Mouse (Mus musculus) adrenal gland, postnatal 10 days (tissue): ENCODE measurements at regions not wholly inside any gene's neighbourhood (a gene's known extent, or its start where the extent isn't known, plus 50 kb on each side); places are given as distances from the start of the nearest gene placed in this dataset.
A peak's percentile ranks its signal among the peaks of the same experiment; 100 is the strongest.
"Not testable (repeated sequence)": the region's sequence is repeated elsewhere in the genome, so short reads cannot be mapped to it uniquely, and the experiment has no call there.

ENCODE experiments used
- DNase-seq: peaks from one replicate; pipeline ENCODE4 v3.0.0; 2021; ENCODE audit warnings: mixed read lengths

DNA sequence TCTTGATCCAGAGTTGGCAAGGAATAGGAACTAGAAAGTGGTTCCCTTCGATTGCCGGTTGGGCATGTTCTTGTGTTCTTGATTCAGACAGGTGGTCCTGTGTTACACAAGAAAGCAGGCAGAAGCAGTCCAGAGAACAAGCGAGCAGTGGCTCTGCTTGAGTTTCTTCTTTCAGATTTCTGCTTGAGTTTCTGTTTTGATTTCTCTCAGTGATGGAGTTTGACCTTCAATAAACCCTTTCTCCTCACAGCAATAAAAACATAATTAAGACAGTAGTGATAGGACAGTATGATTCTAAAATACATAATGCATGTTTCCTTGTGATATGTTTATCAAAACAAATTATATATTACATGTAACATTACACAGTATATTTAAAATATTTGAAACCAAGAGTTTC, 59.1 kb downstream of the Klf6 start:
- no peak for DNase-seq

DNA sequence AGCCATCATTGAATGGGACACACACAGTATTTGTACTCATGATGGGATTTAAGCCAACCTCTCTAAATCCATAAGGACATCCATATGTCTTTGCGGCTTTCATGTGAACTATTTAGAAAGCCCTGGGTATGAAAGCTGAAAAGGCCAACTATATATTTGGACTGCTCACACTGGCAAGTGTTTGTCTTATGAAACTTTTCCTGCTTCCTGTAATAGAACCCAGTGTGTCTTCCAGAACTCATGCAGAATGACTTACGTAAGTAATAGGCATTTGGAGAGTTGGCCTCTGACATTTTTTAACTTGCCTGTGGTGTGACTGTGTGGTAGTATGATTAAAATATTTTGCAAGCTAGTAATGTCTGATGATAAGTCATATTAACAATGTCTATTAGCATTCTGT, 70.2 kb downstream of the Klf6 start:
- no peak for DNase-seq

DNA sequence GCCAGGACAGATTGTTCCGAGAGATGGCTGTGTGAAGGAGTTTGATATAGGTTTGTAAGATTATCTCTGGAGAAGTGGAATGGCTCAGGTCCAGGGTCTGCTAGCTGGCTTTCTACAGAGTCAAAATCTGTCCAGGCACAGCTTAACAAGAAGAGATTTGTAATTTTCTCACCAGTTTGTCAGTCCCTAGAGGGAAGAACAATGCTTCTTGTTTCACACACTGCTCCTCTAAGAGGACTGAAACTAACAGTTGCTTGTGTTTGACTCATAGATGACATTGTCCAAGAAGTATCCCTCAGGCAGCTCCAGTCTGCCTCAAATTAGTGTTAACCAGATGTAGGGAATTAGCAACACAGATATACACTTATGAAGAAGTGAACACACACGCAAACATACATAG, 76.2 kb downstream of the Klf6 start:
- DNase-seq: no peak

DNA sequence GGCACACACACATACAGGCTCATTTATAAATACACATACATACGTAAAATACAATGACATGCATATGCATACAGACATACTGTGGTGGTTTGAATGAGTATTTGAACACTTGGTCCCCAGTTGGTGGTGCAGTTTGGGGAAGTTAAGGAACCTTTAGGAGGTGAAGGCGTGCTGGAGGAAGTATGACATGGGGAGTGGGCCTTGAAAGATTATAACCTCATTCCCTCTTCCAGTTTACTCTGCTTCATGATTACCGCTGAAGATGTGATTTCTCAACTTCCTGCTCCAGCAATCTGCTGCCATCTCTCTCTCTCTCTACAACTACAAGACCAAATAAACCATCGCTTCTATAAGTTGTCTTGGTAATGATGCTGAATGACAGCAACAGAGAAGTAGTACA, 76.7 kb downstream of the Klf6 start:
- DNase-seq: no peak

DNA sequence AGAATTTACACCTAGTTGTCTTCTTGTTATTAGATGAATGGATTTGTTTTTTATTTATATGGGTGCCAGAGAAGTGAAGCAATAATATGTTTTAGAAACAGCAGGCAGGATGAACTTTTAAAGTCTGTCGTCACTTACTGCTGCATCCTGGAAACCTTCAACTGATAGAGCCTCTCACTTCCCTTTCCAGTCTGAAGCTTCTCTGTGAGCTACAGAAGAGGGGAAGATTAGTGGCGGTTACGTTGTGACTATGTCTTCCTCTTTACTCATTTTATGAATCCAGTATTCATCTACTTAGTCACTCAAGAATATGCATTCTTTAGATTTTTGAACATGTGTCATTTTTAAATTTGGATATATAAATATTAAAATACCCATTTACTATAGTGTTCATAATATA, 78.1 kb downstream of the Klf6 start:
- DNase-seq: no peak

DNA sequence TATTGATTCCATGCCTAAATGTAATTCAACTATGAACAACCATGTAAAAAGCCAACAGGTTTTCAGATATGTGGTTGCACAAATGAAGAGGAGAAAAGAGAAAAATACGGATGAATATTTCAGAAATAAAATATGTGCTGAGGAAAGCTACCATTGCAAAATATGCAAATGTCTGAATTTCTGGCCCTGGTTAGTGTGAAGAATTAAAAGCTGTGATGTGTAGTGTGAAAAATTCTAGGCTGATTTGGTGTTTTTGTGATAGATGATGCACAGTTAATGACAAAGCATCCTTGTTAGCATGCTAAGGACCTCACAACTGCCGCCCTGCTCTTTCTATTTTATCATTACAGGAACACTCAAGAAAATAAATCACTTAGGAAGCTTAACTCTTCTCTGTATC, 91.6 kb downstream of the Klf6 start:
- DNase-seq: no peak

DNA sequence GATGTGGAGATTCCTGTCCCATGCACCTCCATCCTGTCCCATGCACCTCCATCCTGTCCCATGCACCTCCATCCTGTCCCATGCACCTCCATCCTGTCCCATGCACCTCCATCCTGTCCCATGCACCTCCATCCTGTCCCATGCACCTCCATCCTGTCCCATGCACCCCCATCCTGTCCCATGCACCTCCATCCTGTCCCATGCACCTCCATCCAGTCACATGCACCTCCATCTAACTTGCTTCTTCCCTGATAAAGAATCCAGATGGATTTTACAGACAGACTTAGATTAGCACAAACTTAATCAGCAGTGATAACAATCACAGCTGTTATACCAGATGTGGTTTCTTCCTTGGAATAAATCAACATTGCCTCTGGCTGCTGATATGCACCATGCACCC, 93.8 kb downstream of the Klf6 start:
- not testable (repeated sequence) for DNase-seq

DNA sequence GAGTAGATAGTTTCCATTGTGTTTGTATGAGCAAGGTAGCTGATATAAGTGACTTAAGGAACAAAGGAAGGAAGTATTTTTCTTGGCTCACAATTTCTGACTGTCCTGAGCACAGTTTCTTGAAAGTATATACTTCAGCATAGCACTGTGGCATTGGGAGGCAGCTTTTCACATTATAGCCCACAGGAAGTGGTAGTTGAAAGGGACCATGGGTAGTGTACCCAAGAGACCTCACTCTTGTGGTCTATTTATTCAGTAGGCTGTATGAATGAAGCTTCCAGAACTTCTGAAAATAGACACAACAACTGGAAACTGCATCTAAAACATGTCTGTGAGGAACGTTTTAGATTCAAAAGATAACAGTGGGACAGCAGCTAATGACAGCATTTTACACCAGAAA, 94.9 kb downstream of the Klf6 start:
- DNase-seq: no peak

DNA sequence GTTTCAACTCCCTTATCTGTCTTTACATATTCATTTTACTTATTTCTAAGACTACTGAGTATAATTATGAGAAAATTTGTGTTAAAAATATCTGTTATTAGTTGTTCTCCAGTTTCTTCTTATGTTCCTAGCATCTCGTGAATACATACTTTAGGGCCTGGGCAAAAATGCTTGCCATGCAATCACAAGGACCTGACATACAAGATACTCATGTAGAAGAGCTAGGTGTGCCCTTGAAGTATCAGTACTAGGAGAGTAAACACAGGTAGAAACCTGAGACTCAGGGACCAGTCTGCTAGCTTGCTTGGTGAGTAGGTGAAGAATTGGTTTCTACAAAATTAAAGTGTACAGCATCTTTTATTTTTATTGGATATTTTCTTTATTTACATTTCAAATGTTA, 101.7 kb downstream of the Klf6 start:
- DNase-seq: no peak

DNA sequence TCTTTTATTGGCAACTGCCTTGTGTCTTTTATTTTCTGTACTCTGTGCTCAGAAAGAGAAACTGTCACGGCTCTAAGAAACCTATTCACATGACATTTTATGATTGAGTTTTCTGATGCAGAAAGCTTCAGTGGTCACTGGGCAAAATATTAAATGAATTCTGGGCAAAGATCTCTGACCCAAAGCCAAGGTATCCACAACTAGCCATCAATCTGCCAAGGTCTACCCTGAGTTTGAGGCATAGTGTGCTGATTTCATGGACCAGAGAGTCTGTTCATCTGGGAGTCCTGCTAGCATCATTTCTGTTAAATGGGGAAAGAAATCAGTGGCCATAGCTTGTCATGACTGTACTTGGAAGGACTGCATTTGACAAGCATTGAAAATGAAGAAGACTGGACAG, 103.3 kb downstream of the Klf6 start:
- no peak for DNase-seq

DNA sequence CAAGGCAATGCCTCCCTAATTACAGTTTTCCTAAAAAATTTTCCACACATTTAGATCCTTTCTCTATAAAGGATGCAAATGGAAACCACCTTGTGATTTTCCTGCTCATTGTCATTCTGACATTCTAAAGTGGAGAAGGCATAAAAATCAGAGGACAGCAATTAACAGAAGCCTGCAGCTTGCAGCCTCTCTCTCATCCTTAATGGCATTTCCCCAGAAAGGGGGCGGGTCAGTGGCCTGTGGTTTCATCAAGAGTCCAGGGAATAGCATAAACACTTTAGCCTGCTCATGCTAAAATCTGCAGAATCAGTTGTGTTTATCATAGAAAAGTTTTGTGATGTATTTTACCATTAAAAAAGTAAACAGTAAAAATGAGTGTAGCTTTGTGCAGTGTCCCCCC, 117.3 kb downstream of the Klf6 start:
- DNase-seq: peak; percentile 15

DNA sequence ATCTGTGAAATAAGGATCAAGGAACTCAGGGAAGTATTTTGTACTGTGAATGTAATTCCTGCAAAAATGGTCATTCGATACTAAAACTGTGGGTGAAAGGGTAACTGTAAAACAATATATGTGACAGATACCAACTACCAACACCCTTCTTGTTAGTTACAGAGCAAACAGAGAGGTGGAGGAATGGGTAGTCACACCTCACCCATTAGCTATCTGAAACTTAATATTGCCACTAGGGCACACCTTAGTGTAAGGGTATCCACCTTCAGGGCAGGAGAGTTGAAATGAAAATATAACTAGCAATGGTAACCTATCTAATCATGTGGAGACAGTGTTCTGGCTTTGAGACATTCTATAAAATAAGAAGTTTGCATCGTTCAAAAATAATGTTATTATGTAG, 126.2 kb downstream of the Klf6 start:
- no peak for DNase-seq

DNA sequence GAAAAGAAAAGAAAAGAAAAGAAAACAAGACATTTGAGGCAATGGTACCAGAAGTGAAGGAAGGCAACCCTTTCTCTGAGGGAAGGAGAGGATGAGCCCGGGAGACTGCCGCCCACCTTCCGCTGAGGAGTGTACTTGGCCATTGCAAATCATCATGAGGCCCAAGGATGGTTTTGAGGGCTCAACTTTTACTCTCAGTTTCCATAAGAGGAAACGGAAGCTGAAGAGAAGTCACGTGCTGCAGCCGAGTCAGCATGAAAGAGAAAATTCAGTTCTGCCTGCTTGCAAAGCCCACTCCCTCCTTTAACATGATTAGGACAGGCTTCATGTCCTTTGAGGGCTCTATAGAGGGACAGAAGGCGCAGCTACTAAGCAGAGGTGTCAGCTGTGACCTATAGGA, 127.1 kb downstream of the Klf6 start:
- no peak for DNase-seq

DNA sequence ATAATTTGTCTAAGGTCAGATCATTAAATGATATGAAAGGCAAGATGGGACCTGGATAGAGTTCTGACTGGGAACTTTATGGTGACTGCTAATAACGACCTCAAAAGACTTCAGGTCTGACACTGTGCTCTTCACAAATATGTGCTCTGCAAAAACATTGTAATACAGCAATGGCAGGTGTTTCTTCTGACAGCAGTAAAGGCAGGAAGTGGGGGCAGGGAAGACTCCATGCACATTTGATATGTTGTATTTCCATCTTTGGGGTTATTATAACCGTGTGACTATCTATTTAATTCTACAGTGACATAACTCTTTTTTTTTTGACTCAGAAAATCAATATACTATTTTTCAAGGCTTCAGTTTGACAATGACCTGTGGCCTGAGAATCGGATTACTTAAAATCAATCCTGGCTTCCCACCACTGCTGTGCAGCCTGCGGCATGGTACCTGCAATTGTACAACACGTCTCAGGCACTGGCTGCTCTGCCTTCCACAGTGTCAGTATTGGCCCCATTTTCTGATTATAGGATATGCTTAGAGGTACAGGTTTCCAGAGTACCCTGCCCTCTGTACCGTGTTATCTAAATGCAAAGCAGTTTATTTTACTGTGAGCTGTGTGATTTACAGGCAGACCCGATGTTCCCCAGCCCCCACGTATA, 139.4 kb downstream of the Klf6 start:
- no peak for DNase-seq

DNA sequence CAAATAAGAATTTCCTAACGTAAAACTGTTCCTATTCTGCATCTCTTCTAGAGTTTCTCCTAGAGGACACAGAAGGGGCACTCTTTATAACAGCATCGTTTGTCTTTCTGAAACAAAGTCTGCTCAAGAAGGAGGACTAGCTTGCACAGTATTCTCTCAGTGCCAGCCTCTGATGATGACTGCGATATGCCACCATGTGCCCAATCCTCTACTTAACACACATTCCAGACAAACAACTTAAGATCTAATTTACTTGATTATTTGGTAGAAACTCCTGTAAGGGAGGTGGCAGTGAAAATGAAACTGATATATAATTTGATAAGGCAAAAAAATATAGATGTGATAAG, 139.9 kb downstream of the Klf6 start:
- DNase-seq: no peak

DNA sequence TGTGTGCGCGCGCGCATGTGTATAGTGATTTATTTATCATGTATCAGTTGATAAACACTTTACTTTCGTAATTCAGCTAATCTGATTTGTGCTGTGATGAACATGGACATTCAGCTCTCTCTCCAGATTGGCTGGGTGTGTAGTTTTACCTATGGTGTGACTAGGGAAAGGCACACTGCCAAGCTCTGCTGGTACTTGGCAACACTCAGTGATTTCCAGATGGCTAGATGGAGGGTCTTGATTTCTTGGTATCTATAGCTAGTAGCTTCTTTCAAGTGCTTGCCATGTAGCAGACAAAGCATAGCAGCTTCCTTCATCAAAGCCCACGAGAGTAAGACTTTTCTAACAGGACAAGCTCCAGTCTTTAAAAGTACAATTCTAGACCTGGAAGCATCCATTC, 144.6 kb downstream of the Klf6 start:
- no peak for DNase-seq

DNA sequence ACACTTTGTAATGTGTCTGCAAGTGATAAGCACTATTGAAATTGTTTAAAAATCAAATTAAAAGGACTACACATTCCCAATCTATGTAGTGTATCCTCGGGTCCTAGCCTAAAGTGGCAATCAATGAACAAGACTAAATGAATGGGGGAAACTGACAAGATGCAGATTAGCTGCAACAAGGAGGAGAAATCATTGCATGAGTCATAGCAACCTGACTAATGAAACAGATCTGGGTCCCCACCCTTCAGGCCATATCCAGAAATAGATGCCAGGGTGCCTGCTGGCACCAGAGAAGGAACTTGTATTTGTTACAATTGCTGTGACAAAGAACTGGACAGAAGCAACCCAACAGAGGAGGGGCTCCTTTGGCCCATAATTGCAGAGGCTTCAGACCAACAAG, 148.4 kb downstream of the Klf6 start:
- no peak for DNase-seq

DNA sequence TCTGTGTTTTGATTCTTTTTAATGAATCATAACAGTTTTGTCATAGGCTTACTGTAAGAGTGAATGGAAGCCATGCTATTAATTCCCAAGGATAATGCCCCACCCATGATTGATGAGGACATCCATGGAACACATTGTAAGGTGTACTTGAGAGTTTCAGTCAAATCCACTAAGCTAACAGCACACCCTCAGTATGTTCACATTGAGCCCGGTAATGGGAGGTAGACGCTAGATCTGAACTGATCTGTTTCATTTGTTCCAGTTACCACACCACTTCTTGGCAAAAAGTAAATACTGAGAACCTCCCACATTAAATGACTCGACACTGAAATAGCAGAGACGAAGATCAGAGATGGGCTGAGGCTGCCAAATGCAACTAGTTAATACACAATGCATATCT, 165.9 kb downstream of the Klf6 start:
- DNase-seq: no peak

DNA sequence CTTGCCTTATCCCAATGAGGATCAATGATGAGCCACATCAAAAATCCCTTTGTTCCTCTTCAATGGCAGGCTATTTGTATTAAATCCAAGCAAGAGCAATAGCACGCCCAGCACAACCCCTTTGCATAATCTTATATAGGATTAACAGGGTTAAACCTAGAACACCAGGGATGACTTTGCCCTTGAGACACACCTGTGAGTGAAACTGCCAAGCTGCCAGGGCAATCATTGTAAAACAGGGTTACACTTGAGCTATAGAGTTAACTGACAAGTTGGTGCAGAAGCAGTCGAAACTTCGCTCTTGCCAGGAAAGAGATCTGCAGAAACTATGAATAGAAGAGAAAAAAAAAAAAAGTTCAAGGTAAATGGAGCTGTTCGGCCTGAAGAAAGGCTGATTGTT, 167.6 kb downstream of the Klf6 start:
- DNase-seq: no peak

DNA sequence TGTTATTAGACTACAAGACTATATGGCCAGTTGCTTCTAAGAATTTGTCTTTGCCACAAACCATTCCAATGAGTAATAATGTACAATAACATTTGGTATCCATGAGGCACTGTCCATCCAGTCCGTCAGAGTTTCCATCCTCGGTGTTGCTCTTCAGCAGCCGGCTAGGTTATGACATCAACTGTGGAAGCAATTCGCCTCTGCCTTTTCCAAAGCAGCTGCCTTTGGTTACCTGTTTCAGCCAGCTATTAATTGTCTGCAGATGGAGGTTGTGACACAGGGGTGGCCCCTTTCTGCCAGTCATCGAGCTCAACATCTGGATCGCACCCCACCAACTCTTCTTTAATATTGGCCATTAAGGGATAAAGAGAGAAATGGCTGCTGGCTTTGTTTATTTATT, 168.2 kb downstream of the Klf6 start:
- DNase-seq: no peak

DNA sequence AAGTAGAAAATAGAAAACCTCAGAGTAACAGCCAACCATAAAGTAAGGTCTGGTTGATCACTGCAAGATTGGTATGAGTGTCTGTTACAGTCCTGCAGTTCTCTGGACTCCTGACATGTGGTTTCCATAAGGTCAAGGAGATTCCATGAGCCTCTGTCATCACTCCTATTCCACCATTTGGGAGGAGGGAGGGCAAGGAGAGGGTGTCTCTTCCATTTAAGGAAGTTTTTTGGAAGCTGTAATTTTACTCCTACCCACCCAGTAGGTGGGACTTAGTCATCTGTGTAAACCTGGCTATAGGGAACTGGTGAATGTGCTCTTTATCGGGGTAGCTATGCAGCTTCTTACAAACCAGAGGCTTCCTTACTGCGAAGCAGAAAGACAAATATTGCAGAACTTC, 168.8 kb downstream of the Klf6 start:
- no peak for DNase-seq

DNA sequence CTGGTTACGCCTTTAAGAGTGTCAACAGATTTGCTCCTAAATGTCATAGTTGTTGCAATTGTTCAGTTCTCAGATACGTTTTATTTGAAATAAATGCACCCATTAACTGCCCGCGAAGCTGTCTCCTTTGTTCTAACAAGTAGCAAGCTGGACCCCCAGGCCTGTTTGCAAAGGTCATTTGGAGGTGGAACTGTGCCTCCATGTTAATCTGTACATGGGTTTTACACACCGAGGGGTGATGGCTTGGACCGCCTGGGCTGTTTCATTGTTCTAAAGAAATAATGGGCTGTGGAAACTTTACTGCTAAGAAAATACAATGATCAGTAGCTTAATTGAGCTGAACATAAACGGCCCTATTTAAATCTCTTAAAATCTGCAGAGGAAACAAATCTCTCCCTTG, 178.8 kb downstream of the Klf6 start:
- DNase-seq: no peak

DNA sequence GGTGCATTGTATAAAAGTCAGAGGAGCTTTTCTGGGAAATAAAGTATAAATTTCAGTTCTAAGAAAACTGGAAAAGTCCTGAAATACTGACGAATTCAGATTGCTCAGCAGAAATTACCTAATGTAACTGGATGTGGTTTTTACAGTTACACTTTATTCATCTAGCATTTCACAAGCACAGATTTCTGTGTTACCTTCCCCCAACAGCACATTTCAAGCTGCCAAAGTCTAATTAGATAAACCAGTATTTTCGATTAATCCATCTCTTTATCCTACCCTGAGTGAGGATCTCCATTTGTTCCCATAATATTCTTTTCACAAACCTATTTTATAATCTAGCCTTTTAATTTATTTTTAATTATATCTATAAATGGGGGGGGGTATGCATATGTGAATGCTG, 179.4 kb downstream of the Klf6 start:
- DNase-seq: no peak

DNA sequence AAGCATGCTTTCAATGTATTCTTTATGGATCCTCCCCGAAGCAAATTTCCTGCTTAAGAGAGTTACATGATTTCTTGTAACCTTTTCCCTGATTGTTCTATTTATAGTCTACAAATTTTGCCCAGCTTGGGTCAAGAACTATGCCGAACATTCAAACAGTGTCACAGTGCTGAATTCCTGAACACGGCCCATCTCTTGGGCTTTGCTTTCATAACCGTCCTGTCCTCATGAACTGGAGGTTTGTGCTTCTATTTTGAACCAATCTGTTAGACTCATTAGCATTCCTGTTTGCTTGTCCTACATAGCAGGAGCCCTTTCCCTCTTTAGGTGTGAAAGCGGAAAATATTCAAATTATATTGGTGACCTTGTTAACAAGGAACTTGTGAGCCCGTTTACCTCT, 181.2 kb downstream of the Klf6 start:
- peak; percentile 5 for DNase-seq

DNA sequence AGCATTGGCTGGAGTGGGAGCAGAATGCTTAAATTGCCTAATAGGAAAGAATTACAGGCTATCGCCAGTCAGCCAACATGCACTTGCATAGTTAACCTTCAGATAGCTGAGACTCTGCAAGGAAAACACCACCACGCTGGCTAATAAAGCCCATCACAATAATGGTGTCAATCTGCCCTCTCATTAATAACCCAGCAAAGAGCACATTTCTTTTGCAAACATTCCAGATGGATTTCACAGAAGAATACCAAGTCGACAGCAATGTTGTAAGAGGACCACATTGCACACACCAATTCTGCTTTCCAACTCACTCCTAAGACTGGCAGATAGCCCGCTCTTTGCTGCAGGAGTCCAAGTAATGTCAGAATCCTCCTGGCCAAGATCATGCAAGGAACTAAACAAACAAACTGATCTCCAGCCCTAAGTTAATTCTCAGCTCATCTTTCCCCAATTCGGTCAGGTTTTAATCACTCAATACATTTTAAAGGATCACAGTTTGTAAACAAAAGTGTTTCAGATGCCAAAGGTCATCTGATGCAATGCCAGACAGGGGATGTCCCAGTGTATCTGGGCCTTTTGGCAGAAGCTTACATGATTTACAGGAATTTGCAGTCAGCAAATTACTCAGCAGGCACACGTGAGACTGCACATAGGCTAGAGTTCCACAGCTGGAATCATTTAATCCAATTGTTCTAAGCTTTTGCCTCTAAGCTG, 198.4 kb downstream of the Klf6 start:
- DNase-seq: peak; percentile 55
